ENCODE assay signal across 23 mouse cellular contexts in genomic region chr1:181314301-181314700, GRCm38 (mm10). TPM values are rescaled to one million over a fixed set of nuclear protein-coding genes. Genes with fewer than 3 reads are reported as not detected.
"Had no signal": no experiment of that assay in that cellular context is flagged by ENCODE, and none has a peak within 500 bp of the region (broad histone marks: within the 10 kb centered on the region; RNA-seq: fewer than 3 reads in every experiment).

No protein-coding gene starts in this region.

- ATAC-seq: liver, postnatal 0 days; lung, postnatal 0 days; midbrain, embryonic 13.5 days; midbrain, embryonic 15.5 days had no signal

- H3K9ac ChIP-seq: liver, postnatal 0 days; lung, embryonic 15.5 days; midbrain, embryonic 13.5 days; midbrain, embryonic 15.5 days; neural tube, embryonic 12.5 days; stomach, embryonic 15.5 days had no signal

- H3K36me3 ChIP-seq: lung, embryonic 15.5 days; midbrain, embryonic 13.5 days; midbrain, embryonic 15.5 days; neural tube, embryonic 12.5 days; stomach, embryonic 15.5 days had no signal

- H3K4me1 ChIP-seq: lung, embryonic 15.5 days; midbrain, embryonic 13.5 days; midbrain, embryonic 15.5 days; neural tube, embryonic 12.5 days; stomach, embryonic 15.5 days had no signal

- DNase-seq: liver, postnatal 0 days; lung, adult 2 months; lung, postnatal 14 days; lung, postnatal 36 days; right cerebral cortex, postnatal 14 days; right cerebral cortex, postnatal 4 days; spleen, adult 18-20 months; thymus, adult 2 months; thymus, postnatal 25 days; thymus, postnatal 4 days had no signal

- H3K4me3 ChIP-seq: lung, embryonic 15.5 days; megakaryocyte, embryonic 14.5 days; midbrain, embryonic 13.5 days; midbrain, embryonic 15.5 days; neural tube, embryonic 12.5 days; stomach, embryonic 15.5 days had no signal

- H3K4me2 ChIP-seq: lung, embryonic 15.5 days; midbrain, embryonic 11.5 days; midbrain, embryonic 13.5 days; midbrain, embryonic 15.5 days; neural tube, embryonic 12.5 days; stomach, embryonic 15.5 days had no signal

- H3K27me3 ChIP-seq: lung, embryonic 15.5 days; midbrain, embryonic 13.5 days; midbrain, embryonic 15.5 days; neural tube, embryonic 12.5 days; stomach, embryonic 15.5 days had no signal

- H3K27ac ChIP-seq: lung, embryonic 15.5 days; macrophage; midbrain, embryonic 13.5 days; midbrain, embryonic 15.5 days; neural tube, embryonic 12.5 days; stomach, embryonic 15.5 days; stomach, postnatal 0 days had no signal

- H3K9me3 ChIP-seq: lung, embryonic 15.5 days; midbrain, embryonic 13.5 days; midbrain, embryonic 15.5 days; neural tube, embryonic 12.5 days; stomach, embryonic 15.5 days had no signal

RNA-seq across cellular contexts. Expression of gene Cnih3, which starts 38.1 kb away (rescaled TPM):
- total RNA-seq: megakaryocyte progenitor cell, adult 5-6 weeks; monocyte, adult 5-6 weeks; neutrophil, adult 5-6 weeks had no signal
- polyA plus RNA-seq: liver, postnatal 0 days; macrophage; thymus, adult 2 months had no signal
